35 mouse cellular contexts compared by ENCODE assay signal in genomic region chr19:19969335-19969734, GRCm38 (mm10).
"Had no signal": no experiment of that assay in that cellular context is flagged by ENCODE, and none has a peak within 500 bp of the region (broad histone marks: within the 10 kb centered on the region; RNA-seq: fewer than 3 reads in every experiment).

No protein-coding gene starts in this region.

- H3K9me3 ChIP-seq: heart, embryonic 10.5 days; heart, embryonic 12.5 days; heart, embryonic 13.5 days; heart, embryonic 15.5 days; hindbrain, embryonic 10.5 days; hindbrain, embryonic 12.5 days; hindbrain, embryonic 13.5 days; hindbrain, embryonic 15.5 days; intestine, embryonic 15.5 days; kidney, embryonic 15.5 days had no signal

- H3K4me2 ChIP-seq: heart, embryonic 11.5 days; heart, embryonic 12.5 days; heart, embryonic 13.5 days; heart, embryonic 15.5 days; hindbrain, embryonic 12.5 days; hindbrain, embryonic 13.5 days; hindbrain, embryonic 14.5 days; hindbrain, embryonic 15.5 days; intestine, embryonic 15.5 days; kidney, embryonic 15.5 days had no signal

- H3K4me1 ChIP-seq: heart, embryonic 10.5 days; heart, embryonic 12.5 days; heart, embryonic 13.5 days; heart, embryonic 15.5 days; hindbrain, embryonic 10.5 days; hindbrain, embryonic 12.5 days; hindbrain, embryonic 13.5 days; hindbrain, embryonic 15.5 days; intestine, embryonic 15.5 days; kidney, embryonic 15.5 days had no signal

- DNase-seq: heart, adult 2 months; heart, postnatal 10 days; heart, postnatal 14 days; heart, postnatal 36 days; heart, postnatal 4 days; kidney, adult 11 months; kidney, adult 18-20 months; kidney, adult 2 months; kidney, adult 8-10 months; kidney, adult 9 months; kidney, postnatal 10 days; kidney, postnatal 14 days; kidney, postnatal 25 days; kidney, postnatal 36 days; kidney, postnatal 4 days; layer of hippocampus, adult 9-11 months had no signal

- H3K27ac ChIP-seq: heart, adult 2 months; heart, embryonic 10.5 days; heart, embryonic 13.5 days; heart, embryonic 15.5 days; hindbrain, embryonic 10.5 days; hindbrain, embryonic 12.5 days; hindbrain, embryonic 13.5 days; hindbrain, embryonic 14.5 days; hindbrain, embryonic 15.5 days; hindbrain, postnatal 0 days; intestine, embryonic 15.5 days; kidney, embryonic 15.5 days; kidney, postnatal 0 days; layer of hippocampus, adult 2 months had no signal

- H3K36me3 ChIP-seq: heart, embryonic 10.5 days; heart, embryonic 12.5 days; heart, embryonic 13.5 days; heart, embryonic 15.5 days; hindbrain, embryonic 10.5 days; hindbrain, embryonic 12.5 days; hindbrain, embryonic 13.5 days; hindbrain, embryonic 15.5 days; intestine, embryonic 15.5 days; kidney, embryonic 15.5 days had no signal

- H3K4me3 ChIP-seq: heart, adult 2 months; heart, embryonic 10.5 days; heart, embryonic 12.5 days; heart, embryonic 13.5 days; heart, embryonic 15.5 days; hindbrain, embryonic 10.5 days; hindbrain, embryonic 12.5 days; hindbrain, embryonic 13.5 days; hindbrain, embryonic 15.5 days; intestine, embryonic 15.5 days; kidney, embryonic 15.5 days; layer of hippocampus, adult 2 months had no signal

- H3K9ac ChIP-seq: heart, embryonic 12.5 days; heart, embryonic 13.5 days; heart, embryonic 15.5 days; hindbrain, embryonic 12.5 days; hindbrain, embryonic 13.5 days; hindbrain, embryonic 14.5 days; hindbrain, embryonic 15.5 days; intestine, embryonic 15.5 days; kidney, embryonic 15.5 days had no signal

- ATAC-seq: hindbrain, embryonic 16.5 days; hindbrain, postnatal 0 days; inflammation-experienced regulatory T-cells, adult 6 months; intestine, embryonic 15.5 days; intestine, embryonic 16.5 days; intestine, postnatal 0 days had no signal

- H3K27me3 ChIP-seq: heart, embryonic 12.5 days; heart, embryonic 13.5 days; heart, embryonic 15.5 days; hindbrain, embryonic 12.5 days; hindbrain, embryonic 13.5 days; hindbrain, embryonic 15.5 days; intestine, embryonic 15.5 days; kidney, embryonic 15.5 days had no signal
